Mouse (Mus musculus) urinary bladder, adult 2 months (tissue): ENCODE data around the gene Rom1. TPM values are rescaled to one million over a fixed set of nuclear protein-coding genes. Genes with fewer than 3 reads are reported as not detected.
"Not testable (repeated sequence)": the region's sequence is repeated elsewhere in the genome, so short reads cannot be mapped to it uniquely, and the experiment has no call there.

Experiments used
- DNase-seq: peaks from one replicate; pipeline ENCODE4 v3.0.0; 2022; ENCODE audit warnings: low spot score
- polyA plus RNA-seq: library from polyadenylated mRNA; depleted of rRNA; stranded (reverse); fragments of >200 nt; gene quantifications from 2 replicates; pipeline ENCODE4 v1.2.3, GENCODE M21; 2012; rRNA removed

The Rom1 gene
- polyA plus RNA-seq, 1 experiment, result 9.4 TPM

GRCm38 (mm10) chr19:8897865-8898495 is 31.2 kb downstream of the Rom1 start, which contains the start of gene Ganab:
Gene Ganab, plus strand, starts transcription at chr19:8898071.
- DNase-seq, result peak; percentile 84

GRCm38 (mm10) chr19:8897211-8897864 is 31.8 kb downstream of the Rom1 start:
- DNase-seq, result not testable (repeated sequence)

- not testable (repeated sequence) for DNase-seq
Measured at GRCm38 (mm10) chr19:8896231-8896630, 32.9 kb downstream of the Rom1 start.

GRCm38 (mm10) chr19:8895397-8895960 is 33.7 kb downstream of the Rom1 start:
- DNase-seq, result no peak

GRCm38 (mm10) chr19:8892829-8893766 is 36.1 kb downstream of the Rom1 start, which contains the start of gene Ints5:
Gene Ints5, plus strand, starts transcription at chr19:8893005.
- DNase-seq, result peak; percentile 74

- DNase-seq, result peak; percentile 84
Measured at GRCm38 (mm10) chr19:8888511-8889385, 40.4 kb downstream of the Rom1 start, which contains the start of the genes 1810009A15Rik and Gm49416. Gene 1810009A15Rik, plus strand, starts transcription at chr19:8888853. Gene Gm49416, plus strand, starts transcription at chr19:8888926.

- DNase-seq, result no peak
Measured at GRCm38 (mm10) chr19:8887585-8888463, 41.3 kb downstream of the Rom1 start.

- DNase-seq, result no peak
Measured at GRCm38 (mm10) chr19:8886916-8887584, 42.1 kb downstream of the Rom1 start.

- DNase-seq, result no peak
Measured at GRCm38 (mm10) chr19:8883616-8884015, 45.5 kb downstream of the Rom1 start, which contains the start of the genes Lbhd1 and Gm49403. Gene Lbhd1, plus strand, starts transcription at chr19:8883732. Gene Gm49403, plus strand, starts transcription at chr19:8883930.

GRCm38 (mm10) chr19:8881034-8881392 is 48.1 kb downstream of the Rom1 start:
- DNase-seq, result no peak

- DNase-seq, result peak; percentile 79
Measured at GRCm38 (mm10) chr19:8880311-8881033, 48.7 kb downstream of the Rom1 start, which contains the start of gene Uqcc3. Gene Uqcc3, minus strand, starts transcription at chr19:8880923.

Other genes with a start within 250 kb of the Rom1 start
- 103 and 115 TPM in 2 replicates for gene Slc3a2, start 206.0 kb downstream of the Rom1 start, polyA plus RNA-seq
- 37.9 and 45.9 TPM in 2 replicates for gene Wdr74, start 193.5 kb downstream of the Rom1 start, polyA plus RNA-seq
- gene 1700092M07Rik, start 188.6 kb downstream of the Rom1 start, polyA plus RNA-seq, result 0.19 and 0.28 TPM in 2 replicates
- 96.5 and 99.1 TPM in 2 replicates for gene Stx5a, start 187.9 kb downstream of the Rom1 start, polyA plus RNA-seq
- 196 and 275 TPM in 2 replicates for gene Nxf1, start 172.3 kb downstream of the Rom1 start, polyA plus RNA-seq
- 97.8 and 112 TPM in 2 replicates for gene Tmem223, start 158.4 kb downstream of the Rom1 start, polyA plus RNA-seq
- 56.9 and 88.4 TPM in 2 replicates for gene Tmem179b, start 154.9 kb downstream of the Rom1 start, polyA plus RNA-seq
- 7.7 and 8.4 TPM in 2 replicates for gene Taf6l, start 142.9 kb downstream of the Rom1 start, polyA plus RNA-seq
- 63.3 and 81.5 TPM in 2 replicates for gene Polr2g, start 130.8 kb downstream of the Rom1 start, polyA plus RNA-seq
- gene Zbtb3, start 126.8 kb downstream of the Rom1 start, polyA plus RNA-seq, result 2.1 and 2.5 TPM in 2 replicates
- gene Ttc9c, start 110.0 kb downstream of the Rom1 start, polyA plus RNA-seq, result 26.9 and 33.1 TPM in 2 replicates
- gene Hnrnpul2, start 109.3 kb downstream of the Rom1 start, polyA plus RNA-seq, result 60.7 and 73.9 TPM in 2 replicates
- 0.40 and 1.5 TPM in 2 replicates for gene AC129217.1, start 99.6 kb downstream of the Rom1 start, polyA plus RNA-seq
- 66.7 and 71.0 TPM in 2 replicates for gene Bscl2, start 91.9 kb downstream of the Rom1 start, polyA plus RNA-seq
- 0.29 and 0.44 TPM in 2 replicates for gene Gng3, start 90.2 kb downstream of the Rom1 start, polyA plus RNA-seq
- 18.6 and 20.9 TPM in 2 replicates for gene Lrrn4cl, start 78.6 kb downstream of the Rom1 start, polyA plus RNA-seq
- 175 and 179 TPM in 2 replicates for gene Ubxn1, start 57.9 kb downstream of the Rom1 start, polyA plus RNA-seq
- 74.7 and 77.6 TPM in 2 replicates for gene Uqcc3, start 48.4 kb downstream of the Rom1 start, polyA plus RNA-seq
- gene Lbhd1, start 45.6 kb downstream of the Rom1 start, polyA plus RNA-seq, result 3.1 and 4.9 TPM in 2 replicates
- not detected in 2 replicates for gene Gm49403, start 45.4 kb downstream of the Rom1 start, polyA plus RNA-seq
- 56.1 and 65.1 TPM in 2 replicates for gene 1810009A15Rik, start 40.5 kb downstream of the Rom1 start, polyA plus RNA-seq
- 0.10 TPM in 1 of 2 replicates, not detected in the other for gene Gm49416, start 40.4 kb downstream of the Rom1 start, polyA plus RNA-seq
- gene Ints5, start 36.4 kb downstream of the Rom1 start, polyA plus RNA-seq, result 15.5 and 16.3 TPM in 2 replicates
- gene Ganab, start 31.3 kb downstream of the Rom1 start, polyA plus RNA-seq, result 98.1 and 104 TPM in 2 replicates
- gene B3gat3, start 9.0 kb downstream of the Rom1 start, polyA plus RNA-seq, result 57.9 and 80.8 TPM in 2 replicates
- 40.5 and 45.3 TPM in 2 replicates for gene Eml3, start 196 bp upstream of the Rom1 start, polyA plus RNA-seq
- gene Mta2, start 12.5 kb upstream of the Rom1 start, polyA plus RNA-seq, result 29.9 and 47.6 TPM in 2 replicates
- 21.8 and 24.1 TPM in 2 replicates for gene Tut1, start 24.5 kb upstream of the Rom1 start, polyA plus RNA-seq
- 398 and 489 TPM in 2 replicates for gene Eef1g, start 37.7 kb upstream of the Rom1 start, polyA plus RNA-seq
- gene Ahnak, start 59.9 kb upstream of the Rom1 start, polyA plus RNA-seq, result 126 and 168 TPM in 2 replicates
- 0.23 TPM in 1 of 2 replicates, not detected in the other for gene Scgb1a1, start 158.6 kb upstream of the Rom1 start, polyA plus RNA-seq
- gene Asrgl1, start 206.3 kb upstream of the Rom1 start, polyA plus RNA-seq, result 2.7 and 4.5 TPM in 2 replicates